Mouse (Mus musculus) CD4-positive, CD25-positive, alpha-beta regulatory T cell, adult 4 months (primary cell): ENCODE results near the gene Pla2g12b. TPM values are rescaled to one million over a fixed set of nuclear protein-coding genes. Genes with fewer than 3 reads are reported as not detected.

ENCODE experiments used
- ATAC-seq: one replicate; pipeline ENCODE4 v1.8.0; 2017
- polyA plus RNA-seq, 2 experiments: library from polyadenylated mRNA; unstranded; fragments of 100-300 nt; shearing (Covaris generic); gene quantifications; one replicate each; pipeline ENCODE4 v1.2.1; 2017

The Pla2g12b gene
- polyA plus RNA-seq, 2 experiments from 2014 or later: not detected

DNA sequence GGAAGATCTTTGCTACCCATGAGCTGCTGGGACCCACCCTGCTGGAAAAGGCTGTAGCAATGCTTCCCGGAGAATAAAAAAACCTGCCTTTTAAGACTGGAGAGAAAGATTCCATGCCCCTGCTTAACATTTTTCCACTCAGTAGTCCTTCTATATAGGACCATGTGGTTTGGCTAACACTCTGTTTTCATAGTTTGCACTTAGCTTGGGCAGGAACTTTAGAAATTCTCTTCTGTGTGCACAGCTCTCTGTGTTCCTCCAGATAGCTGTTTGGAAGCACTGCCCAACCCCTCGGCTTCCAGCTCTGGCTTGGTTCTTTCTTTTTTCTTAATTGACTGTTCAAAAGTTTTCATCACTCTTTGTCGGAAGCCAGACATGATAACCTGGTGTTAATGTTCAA is 13.2 kb downstream of the Pla2g12b start:
- no peak for ATAC-seq

DNA sequence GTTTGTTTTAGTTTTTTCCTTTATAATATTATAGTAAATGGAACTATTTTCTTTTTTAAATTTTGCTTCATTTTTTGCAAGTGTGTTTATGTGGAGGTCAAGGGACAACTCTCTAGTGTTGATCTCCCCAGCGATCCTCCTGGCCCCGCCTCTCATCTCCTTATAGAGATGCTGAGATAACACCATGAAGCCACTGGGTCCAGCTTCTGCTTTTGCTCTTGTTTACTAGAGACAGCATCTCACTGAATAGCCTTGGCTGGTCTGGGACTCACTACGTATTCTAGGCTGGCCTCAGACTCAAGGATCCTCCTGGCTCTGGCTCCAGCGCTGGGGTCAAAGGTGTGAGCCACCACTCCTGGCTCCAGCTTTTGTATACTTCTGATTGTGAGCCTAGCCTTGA is 16.1 kb downstream of the Pla2g12b start:
- ATAC-seq: no peak

DNA sequence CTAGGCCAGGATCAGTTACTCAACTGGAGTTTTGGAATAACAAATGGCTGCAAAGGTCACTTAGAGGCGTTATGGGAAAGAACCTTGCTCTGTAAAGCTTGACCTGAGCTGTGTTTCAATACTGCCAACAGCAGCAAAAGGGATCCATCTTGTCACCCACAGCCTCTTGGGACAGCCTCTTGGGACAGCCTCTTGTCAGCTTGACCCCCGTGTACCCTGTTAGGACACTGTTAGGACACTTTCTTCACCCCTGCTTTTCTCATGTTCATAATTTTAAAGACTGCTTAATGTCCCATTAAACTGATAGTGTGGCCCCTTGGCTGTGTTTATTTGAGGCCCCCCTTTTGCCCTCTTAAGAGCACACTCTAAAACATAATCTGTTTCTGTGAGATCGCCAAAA is 21.0 kb downstream of the Pla2g12b start:
- no peak for ATAC-seq

DNA sequence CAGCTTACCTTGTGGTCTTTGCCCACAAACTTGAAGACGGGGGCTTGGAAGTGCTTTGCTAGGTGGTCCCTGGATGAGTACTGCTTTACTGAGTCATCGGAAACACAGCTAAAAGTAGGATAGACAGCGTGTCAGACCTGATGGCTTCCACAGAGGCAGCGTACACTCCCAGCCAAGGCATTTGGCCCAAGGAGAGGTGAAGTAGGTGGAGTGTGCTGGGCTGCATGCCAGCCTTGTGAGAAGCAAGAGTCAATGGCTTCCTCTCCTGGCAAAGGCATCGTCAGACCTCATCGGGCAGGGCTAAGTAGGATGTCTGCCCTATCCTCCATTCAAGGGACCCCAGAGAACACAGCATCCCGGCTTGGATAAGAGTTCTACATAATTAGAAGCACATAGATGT is 21.9 kb downstream of the Pla2g12b start:
- ATAC-seq: no peak

DNA sequence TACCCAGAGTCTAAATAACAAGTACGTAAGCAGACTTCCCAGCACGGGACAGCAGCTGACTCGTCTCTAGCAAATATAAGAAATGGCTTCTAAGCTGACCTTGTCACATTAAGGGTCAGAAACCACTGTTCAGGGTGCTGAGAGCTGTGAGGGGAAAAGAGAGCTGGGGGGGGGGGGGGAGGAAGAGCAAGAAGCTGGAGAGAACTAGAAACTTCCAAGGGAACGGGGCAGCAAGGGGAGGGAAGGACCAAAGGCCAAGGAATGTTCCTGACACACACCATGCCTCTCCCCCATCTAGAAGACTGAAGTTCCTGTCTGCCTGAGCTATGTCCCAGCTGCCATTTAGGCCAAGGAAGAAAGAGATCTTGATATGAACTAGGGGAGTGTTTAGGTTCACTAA is 22.9 kb downstream of the Pla2g12b start:
- ATAC-seq: no peak

DNA sequence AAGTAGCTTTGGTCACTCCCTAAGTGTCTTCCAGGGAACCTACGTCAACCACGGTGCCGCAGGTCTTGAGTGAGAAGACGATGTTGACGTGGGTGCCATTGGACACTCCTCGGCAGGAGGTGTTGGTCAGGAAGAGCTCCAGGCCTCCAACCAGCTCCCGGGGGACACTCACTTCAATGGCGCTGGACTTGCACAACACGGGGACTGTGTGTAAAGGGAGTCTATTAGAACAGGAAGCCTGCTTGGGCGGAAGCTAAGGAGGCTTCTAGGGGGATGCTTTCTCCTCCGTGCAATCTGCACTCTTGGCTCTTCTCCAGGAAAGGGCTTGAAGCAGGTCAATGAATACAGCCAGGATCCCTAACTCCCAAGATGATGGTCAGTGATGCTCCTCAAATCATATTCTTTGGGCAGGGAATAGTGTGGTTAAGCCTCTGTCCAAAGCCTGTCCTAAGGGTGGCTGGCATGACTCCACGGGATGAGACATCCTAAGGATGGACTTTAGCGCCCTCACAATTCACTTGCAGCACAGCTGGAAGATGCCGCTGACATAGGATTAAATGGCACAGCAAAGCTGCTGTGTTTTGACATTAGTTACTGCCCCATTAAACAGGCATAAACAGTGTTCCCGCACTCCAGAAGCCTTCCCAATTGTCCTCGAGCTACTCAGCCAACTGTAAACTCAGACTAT is 26.1 kb downstream of the Pla2g12b start:
- ATAC-seq: no peak

DNA sequence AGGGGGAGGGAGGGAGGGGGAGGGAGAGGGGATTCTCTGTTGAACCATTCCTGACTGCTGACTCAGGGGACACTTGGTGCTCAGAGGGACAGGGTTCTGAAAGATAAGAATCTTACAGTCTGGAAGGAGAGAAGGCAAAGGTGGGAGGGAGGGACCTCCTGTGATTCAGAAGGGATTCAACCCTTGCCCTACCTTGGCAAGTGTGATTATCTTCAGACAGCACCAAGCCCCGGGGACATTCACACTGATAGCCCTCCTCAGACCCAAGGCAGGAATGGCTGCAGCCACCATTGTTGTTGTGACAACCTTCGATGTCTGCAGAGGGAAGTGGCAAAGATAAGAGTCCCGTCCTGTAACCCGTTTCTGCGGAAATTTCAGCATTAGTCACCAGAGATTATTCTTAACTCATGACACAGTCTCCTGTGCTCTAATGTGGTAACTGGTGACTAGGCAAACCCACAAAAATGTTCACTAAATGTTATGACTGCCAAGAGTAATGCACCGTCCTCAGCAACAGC is 27.3 kb downstream of the Pla2g12b start:
- peak; percentile 92 for ATAC-seq

DNA sequence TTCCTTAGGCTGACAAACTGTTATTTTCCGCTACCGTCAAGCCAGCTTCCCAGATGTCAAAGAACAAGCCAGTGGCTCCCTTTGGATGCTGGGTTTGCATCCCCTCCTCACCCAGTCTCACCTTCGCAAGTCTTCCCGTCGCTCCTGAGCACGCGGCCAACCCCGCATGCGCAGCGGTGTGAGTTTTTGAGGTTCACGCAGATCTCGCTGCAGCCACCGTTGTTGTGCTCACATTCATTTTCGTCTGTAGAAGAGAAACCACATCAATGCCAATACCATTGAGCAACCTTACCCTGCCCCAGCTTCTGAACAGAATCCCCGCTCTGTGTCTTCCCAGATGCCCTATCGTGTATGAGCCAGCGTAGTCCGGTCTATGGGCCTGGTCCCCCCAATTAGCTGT is 32.3 kb downstream of the Pla2g12b start:
- no peak for ATAC-seq

DNA sequence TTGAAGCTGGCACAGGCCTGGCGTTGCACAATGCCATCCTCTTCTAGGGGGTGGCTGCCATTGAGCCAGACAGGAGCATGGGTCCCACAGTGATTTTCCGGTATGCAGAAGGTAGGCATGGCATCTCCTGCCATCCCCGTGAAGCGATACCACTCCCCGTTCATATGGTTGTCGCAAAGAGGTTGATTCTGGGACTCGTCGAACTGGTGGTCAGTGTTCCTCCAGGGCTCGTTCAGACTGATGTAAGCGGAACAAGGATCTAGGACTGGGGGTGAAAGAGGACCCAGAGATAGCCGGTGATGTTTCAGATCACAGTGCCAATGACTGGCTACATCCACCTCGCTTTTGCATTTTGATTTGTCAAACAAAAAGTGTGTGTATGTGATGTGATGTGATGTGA is 35.2 kb downstream of the Pla2g12b start:
- no peak for ATAC-seq

DNA sequence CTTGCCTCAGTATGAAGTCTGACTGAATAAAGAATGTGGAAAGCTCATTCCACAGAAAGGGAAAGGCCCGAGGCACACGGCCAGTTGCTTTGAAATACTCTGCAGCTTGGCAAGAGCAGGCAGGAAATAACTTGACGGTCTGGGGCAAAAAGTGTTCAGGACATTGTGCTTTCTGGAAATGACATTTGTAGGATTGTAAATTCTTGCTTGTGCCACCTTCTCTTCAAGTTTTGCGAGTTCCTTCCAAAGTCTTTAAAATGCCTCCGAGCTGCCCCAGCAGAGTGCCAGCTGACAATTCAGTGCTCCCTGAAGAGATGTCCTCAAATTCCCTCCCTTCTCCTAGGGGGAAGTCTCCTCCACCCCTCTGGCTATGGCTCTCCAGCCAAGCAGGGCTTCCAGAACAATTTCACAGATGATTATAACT is 36.1 kb downstream of the Pla2g12b start:
- no peak for ATAC-seq

DNA sequence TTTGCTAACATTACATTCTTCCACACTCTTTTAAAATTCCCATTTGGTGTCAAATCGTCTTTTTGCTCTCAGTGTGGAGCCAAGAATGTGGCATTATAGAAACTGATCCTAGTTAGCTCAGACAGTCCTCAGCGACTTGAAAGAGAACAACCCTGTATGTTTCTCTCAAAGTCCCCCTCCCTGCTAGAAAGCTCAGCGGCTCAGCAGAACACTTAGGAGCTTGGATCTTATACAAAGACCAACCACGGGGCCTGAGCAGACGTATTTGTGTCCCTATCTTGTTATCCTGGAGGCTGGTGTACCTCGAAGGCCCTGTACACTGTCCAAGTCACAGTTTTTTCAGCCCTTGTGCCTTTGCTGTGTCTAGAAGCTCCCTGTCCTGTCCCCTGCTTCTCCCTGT is 36.7 kb downstream of the Pla2g12b start:
- no peak for ATAC-seq

DNA sequence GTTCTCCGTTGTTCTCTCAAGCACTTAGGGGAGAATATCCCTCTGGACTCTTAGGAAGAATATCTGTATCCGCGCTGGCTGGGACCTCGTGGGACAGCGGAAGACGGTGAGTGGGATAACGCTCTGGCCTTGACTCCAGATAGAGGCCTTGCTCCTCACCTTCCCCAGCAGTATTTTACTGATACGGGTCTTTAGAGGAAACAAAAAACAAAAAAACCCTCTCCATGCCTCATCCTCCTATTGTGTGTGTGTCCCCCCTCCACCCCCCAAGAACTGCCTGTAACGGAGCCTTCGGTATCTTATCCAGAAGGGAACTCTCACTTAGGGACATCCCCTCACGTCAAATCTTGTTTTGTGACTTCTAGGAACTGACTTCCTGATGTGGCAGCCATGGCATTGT is 38.3 kb downstream of the Pla2g12b start, which contains the start of gene Oit3:
Oit3 (minus strand) TSS at position 44 of the 400 bp plus-strand sequence.
- ATAC-seq: no peak

DNA sequence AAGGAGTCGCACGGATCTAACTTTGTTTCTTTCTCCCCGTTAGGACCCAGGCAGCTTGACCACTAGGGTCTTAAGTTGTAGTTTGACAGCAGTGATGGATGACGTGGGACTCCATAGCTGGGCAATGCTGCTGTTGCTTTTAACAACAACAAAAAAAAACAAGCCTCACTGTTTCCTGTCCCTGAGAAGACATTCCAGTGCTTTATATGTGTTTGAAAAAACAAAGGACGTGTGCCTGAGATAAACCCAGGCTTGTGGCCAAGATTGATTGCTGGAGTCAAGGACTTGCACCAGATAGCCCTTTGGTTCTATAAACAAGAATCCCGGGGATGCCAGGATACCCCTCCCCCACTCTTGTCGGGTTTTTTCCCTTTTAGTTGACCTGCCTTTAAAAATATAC is 39.8 kb downstream of the Pla2g12b start:
- ATAC-seq: no peak

DNA sequence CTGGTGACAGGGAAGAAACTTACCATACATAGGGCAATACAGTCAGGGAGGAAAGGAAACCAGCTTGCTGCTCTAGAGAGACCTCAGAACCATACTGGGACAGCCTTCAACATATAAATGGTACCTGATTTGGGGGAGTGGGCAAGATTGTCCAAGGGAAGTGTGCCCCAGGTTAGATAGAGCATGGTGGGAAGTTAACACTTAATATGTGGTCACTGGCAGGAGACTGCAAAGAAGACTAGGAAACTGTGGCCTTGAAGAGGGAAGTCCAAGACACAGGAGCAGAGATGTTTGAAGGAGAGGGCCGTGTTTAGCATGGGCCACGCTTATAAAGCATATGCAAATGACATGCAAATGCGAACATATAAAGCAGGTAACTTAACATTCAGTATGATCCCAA is 40.6 kb downstream of the Pla2g12b start:
- ATAC-seq: no peak

DNA sequence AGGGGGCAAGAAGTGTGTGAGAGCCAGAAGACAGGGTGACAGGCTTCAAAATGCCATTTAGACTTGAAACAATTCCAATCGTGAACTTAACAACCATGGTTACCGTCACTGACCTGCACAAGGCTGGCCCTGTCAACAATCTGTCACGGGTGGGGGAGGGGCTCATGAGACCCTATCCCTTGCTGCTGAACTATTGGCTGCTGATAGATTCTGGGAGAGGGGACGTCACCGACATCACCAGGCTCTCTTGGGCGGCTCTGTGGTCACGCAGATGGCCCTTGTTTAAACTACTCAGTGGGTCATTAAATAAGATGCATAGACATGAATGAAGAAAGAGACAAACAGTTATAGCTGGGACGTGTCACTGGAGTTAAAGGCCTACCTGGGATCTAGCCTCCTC is 41.2 kb downstream of the Pla2g12b start:
- ATAC-seq: no peak

DNA sequence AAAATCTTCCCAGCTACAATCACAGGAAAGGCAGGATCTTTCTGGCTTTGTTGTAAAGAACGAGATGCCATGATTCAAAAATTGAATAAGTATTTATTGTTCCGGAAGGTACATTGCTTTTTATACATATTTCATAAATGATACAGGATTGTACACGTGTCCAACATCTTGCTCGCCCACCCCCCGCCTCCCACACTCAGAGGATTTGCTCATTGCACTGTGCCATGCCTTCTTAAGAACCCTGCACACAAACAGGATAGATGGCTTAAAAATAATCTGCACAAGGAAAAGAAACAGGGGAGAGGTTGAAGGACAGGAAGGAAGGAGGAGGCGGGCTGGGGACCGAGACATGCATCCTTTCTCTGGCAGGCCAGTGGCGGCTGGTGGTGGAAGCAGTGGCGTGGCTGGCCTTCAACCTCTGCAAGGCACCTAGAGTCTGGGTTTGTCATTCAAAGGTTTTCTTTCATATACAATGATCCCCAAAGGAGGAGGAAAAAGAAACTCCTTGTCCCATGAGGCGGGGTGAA is 43.5 kb downstream of the Pla2g12b start:
- ATAC-seq: no peak

DNA sequence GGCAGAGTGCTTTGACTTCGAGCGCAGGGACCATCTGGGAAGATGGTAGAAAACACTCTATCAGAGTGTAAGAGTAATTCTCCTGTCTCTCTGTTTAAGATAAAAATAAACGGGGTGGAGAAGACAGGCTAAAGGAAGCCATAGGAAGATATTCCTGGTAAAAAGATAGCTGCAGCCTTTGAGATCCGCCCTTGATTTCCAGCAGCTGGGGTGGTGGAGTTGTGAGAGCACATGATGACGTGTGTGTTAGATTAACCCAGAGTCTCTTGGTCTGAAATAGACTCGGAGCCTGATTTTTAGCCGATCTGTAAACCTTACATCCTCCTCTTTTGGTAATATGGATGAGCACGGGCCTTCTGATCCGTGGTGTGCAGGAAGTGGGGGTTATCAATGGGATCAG is 44.1 kb downstream of the Pla2g12b start:
- no peak for ATAC-seq

DNA sequence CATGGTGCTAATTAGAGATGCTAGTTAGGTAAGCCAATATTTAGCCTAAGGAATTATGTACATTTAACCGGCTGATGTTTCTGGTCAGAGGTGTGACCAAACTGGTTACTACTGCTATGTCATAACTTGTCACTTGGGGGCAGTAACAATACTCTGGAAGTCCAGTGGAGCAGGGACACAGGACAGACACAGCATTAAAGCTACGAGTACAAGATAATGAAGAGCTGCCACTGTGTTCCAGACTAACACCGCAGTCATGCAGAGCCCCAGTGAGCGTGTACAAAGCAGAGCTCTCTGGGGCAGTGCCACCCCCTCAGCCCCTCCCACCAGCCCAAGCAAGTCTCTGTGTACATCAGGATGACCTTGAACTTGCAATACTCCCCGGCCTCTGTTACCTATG is 48.4 kb downstream of the Pla2g12b start:
- ATAC-seq: no peak

DNA sequence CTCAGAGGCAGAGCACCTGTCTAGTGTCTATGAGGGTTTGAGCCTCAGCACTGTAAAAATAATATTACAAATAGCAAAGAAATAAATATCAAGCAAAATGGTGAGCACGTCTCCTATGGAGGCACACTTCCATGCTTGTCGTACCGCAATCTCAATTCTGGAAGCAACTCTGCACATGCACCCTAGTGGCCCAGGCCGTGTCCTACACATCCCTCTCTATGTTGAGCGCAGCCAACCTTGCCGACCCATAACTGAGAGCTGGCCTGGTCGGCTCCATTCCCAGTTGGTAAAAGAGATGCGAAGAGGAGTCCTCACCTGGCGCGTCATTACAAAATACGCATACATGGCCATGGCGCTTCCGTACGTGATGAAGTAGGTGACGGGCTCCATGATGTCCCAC is 51.2 kb downstream of the Pla2g12b start:
- ATAC-seq: no peak

DNA sequence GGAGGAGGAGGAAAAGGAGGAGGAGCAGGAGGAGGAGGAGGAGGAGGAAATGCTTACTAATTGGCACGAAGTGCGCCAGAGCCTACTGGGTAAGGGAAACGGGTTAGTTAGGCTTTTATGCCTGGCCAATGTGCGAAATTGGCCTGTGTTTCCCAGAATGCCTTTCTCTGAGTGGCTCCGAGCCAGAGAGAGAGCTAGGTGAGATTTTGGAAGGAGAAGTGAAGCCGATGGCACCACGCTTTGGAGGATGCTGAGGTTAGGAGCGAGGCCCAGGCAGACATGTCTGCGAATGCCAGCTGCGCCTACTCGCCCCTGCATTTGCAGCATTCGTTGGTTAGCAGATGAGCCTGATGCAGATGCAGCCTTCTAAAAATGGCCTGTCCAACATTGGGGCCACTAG is 56.3 kb downstream of the Pla2g12b start:
- no peak for ATAC-seq

DNA sequence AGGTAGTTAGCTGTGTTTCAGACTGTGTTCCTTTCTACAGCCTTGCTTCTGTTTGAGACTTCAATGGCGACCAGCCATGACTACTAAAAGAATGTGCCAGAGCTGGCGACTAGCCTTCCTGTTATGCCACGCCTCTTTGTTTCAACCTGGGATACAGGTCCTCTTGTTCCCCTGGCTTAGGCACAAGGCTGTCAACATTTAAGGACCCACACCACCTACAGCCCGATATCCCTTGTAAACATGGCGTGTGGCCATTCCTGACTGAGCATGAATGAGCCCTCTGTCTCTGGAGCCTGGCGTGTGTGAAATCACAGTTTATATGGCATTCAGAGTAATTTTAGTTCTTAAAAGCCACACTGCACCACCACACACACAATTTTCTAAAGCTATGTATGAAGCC is 58.8 kb downstream of the Pla2g12b start:
- ATAC-seq: no peak

DNA sequence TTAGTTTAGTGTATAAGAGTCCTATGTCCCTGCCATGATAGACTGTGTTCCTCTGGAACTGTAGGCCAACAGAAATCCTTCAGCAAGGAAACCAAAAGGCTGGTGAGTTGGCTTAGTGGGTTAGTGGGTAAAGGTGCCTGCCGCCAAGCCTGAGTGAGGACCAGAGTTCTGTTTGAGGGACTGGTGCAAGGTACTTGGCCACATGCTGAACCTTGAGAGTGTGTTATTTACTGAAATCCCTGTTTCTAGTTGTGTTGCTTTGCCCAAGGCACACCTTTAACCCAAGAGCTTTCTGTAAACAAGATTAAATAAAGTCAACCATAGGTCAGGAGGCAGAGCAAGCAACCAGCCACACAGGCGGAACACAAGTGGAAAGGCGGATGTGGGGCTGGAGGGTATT is 62.1 kb downstream of the Pla2g12b start:
- ATAC-seq: no peak

DNA sequence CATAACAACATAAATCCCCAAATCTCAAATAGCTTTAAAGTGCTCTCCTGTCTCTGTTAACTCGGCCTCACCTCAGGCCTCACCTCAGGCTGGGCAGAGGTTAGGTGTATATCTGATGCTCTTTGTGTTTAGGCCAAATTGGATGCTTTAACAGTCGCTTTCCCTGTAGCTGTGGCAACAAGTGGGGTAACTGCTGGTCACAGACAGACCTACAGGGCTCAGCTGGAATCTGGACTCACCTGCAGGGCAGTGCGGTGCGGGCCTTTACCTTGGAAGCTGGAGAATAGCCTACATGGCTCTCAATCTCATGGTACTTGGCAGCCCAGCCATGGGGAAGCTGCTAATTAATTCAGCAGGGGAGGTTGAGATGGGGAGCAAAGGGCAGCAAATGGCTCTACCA is 63.2 kb downstream of the Pla2g12b start:
- ATAC-seq: no peak

DNA sequence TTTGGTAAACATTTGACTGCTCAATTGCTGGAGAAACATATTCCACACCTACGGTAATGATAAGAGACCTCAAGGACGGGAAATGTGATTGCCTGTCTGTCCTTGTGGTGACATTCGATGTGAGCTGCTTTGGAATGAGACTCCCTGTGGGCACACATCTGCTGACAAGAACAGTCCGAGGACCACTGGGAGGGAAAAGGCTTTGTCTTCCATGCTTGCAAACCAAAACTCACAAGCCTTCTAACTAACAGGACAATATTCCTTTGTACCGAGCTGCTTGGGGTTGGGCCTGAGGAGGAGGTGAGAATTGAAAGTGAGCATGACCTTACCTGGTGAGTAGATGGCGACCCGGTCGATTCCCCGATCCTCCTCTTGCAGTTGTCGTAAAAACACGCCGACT is 63.8 kb downstream of the Pla2g12b start:
- no peak for ATAC-seq

DNA sequence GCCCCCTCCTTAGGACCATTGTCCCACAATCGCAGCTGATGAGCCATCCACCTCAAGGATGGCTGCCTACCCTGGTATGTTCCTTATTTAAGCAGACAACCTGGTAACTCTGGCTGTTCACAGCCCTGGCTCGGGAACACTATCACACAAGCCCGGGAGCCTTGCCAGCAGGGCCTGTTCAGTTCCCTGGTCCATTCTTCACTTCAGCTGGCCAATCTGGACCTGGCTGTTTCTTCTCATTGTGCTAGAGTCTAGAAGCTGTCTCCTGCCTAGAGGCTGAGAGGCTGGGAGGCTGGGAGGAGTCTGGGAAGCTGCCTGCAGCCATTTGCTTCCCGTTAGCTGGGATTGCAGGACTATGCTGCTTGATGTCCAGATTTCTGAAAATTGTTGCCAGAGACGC is 67.0 kb downstream of the Pla2g12b start:
- ATAC-seq: no peak
